Mouse (Mus musculus): ENCODE results near the gene Gja4. TPM values are rescaled to one million over a fixed set of nuclear protein-coding genes. Genes with fewer than 3 reads are reported as not detected.

Gja4 gene
- polyA plus RNA-seq, 1 experiment: 0.19 TPM

DNA sequence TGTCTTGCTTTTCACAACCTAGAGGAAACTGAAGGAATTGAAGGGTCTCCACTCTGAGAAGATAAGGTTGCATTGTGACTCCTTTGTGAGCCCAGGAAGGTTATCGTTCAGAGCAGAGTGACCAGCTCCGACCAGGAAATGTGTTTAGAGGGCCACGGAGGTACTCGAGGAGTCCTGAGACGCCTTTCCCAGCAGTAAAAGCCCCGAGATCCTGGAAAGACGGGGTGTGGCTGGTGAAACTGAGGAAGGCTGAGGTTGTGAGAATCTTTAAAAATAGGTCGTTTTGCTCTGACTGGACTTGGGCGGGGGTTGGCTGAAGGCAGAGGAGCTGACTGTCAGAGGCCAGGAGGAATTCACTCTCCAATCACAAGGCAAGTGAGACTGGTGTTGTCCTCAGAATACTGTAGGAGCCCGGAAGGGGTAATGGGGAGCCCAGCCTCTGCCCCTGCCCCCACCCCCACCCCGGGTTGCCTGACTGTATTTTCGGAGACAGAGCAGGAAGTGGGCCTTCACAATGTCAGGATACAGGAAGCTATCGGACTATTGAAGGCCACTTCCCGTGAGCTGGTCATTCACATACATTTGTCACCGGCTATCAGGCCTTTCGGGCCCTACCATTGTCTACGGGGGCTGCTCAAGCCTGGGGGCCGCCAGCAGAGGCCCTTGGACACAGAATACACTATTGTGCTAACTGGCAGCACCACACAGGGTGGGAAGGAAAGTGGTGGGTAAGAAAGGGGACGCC, 50.2 kb downstream of the Gja4 start:
- H3K79me2 ChIP-seq (ENCODE audit: control insufficient read depth, insufficient read depth): no peaks in the 10 kb centered on the region
- TF ChIP-seq USF1 (IDR thresholded peaks at IDR 0.05; ENCODE audit: low read depth) (no peak), MYOD1 (IDR thresholded peaks at IDR 0.05; ENCODE audit: control insufficient read depth in 1 of 3, insufficient read length in 2 of 3, low read depth in 2 of 3) (no peak), MYOG (IDR thresholded peaks at IDR 0.05; ENCODE audit: control insufficient read depth in 1 of 3, insufficient read depth in 1 of 3, insufficient read length in 2 of 3, low read depth in 2 of 3) (no peak), POLR2AphosphoS2 (IDR thresholded peaks at IDR 0.05; ENCODE audit: insufficient read length, low read depth) (no peak), TCF3 (IDR thresholded peaks at IDR 0.05; ENCODE audit: insufficient read length, low read depth) (no peak), REST (IDR thresholded peaks at IDR 0.05; ENCODE audit: insufficient read depth, insufficient read length) (no peak), TCF12 (IDR thresholded peaks at IDR 0.05; ENCODE audit: insufficient read depth, poor library complexity, severe bottlenecking) (no peak), POLR2A (IDR thresholded peaks at IDR 0.05; ENCODE audit: insufficient read length, low read depth) (no peak), SRF (IDR thresholded peaks at IDR 0.05; ENCODE audit: control insufficient read depth, insufficient read length, low read depth) (no peak), E2F4 (IDR thresholded peaks at IDR 0.05; ENCODE audit: insufficient read depth) (no peak), CEBPB (IDR thresholded peaks at IDR 0.05; ENCODE audit: insufficient read depth, poor library complexity, severe bottlenecking) (no peak), MAX (IDR thresholded peaks at IDR 0.05; ENCODE audit: low read depth) (no peak)
- no peaks in the 10 kb centered on the region for H3K36me3 ChIP-seq (ENCODE audit: control insufficient read depth, insufficient read depth)
- no peak overlapping the region for H3K4me2 ChIP-seq (ENCODE audit: low read depth)
- no peak overlapping the region for H3K4me3 ChIP-seq
- H3ac ChIP-seq (ENCODE audit: control insufficient read depth, insufficient read length): no peak overlapping the region
- H3K27me3 ChIP-seq (ENCODE audit: control insufficient read depth, insufficient read depth, insufficient read length): peaks cover 39% of the 10 kb centered on the region

DNA sequence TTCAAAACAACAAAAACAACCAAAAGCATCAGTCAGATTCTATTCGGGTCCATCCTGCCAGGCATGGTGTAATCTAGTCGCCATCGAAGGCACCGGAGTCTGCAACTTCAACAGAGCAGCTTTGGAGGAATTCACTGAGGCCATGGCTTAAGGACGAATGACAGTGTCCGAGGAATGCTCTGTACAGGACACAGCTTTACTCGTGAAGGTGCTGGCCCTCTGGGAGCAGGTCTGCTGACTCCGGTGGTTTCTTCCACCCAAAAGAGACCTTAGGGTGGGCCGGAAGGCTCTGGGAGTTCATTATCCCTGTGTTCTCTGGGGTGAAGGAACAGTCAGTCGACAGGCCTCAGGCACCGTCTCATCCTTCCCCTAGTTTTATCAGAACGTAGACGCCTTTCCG, 52.2 kb downstream of the Gja4 start:
- H3K4me2 ChIP-seq (ENCODE audit: low read depth): no peak overlapping the region
- no peak overlapping the region for H3ac ChIP-seq (ENCODE audit: control insufficient read depth, insufficient read length)
- H3K36me3 ChIP-seq (ENCODE audit: control insufficient read depth, insufficient read depth): no peaks in the 10 kb centered on the region
- H3K79me2 ChIP-seq (ENCODE audit: control insufficient read depth, insufficient read depth): no peaks in the 10 kb centered on the region
- H3K27me3 ChIP-seq (ENCODE audit: control insufficient read depth, insufficient read depth, insufficient read length): peaks cover 38% of the 10 kb centered on the region
- TF ChIP-seq USF1 (IDR thresholded peaks at IDR 0.05; ENCODE audit: low read depth): no peak
- TF ChIP-seq POLR2AphosphoS2 (IDR thresholded peaks at IDR 0.05; ENCODE audit: insufficient read length, low read depth): no peak
- no peak for TF ChIP-seq POLR2A (IDR thresholded peaks at IDR 0.05; ENCODE audit: insufficient read length, low read depth)
- no peak for TF ChIP-seq MYOG (IDR thresholded peaks at IDR 0.05; ENCODE audit: control insufficient read depth in 1 of 3, insufficient read depth in 1 of 3, insufficient read length in 2 of 3, low read depth in 2 of 3)
- TF ChIP-seq REST (IDR thresholded peaks at IDR 0.05; ENCODE audit: insufficient read depth, insufficient read length): no peak
- no peak for TF ChIP-seq MAX (IDR thresholded peaks at IDR 0.05; ENCODE audit: low read depth)
- no peak for TF ChIP-seq E2F4 (IDR thresholded peaks at IDR 0.05; ENCODE audit: insufficient read depth)
- no peak for TF ChIP-seq SRF (IDR thresholded peaks at IDR 0.05; ENCODE audit: control insufficient read depth, insufficient read length, low read depth)
- no peak for TF ChIP-seq MYOD1 (IDR thresholded peaks at IDR 0.05; ENCODE audit: control insufficient read depth in 1 of 3, insufficient read length in 2 of 3, low read depth in 2 of 3)
- TF ChIP-seq TCF3 (IDR thresholded peaks at IDR 0.05; ENCODE audit: insufficient read length, low read depth): no peak
- TF ChIP-seq CEBPB (IDR thresholded peaks at IDR 0.05; ENCODE audit: insufficient read depth, poor library complexity, severe bottlenecking): no peak
- no peak for TF ChIP-seq TCF12 (IDR thresholded peaks at IDR 0.05; ENCODE audit: insufficient read depth, poor library complexity, severe bottlenecking)
- H3K4me3 ChIP-seq: no peak overlapping the region

Other genes starting within 250 kb of the Gja4 start
- gene Zmym6, start 236.7 kb downstream of the Gja4 start, polyA plus RNA-seq (2012; fragmentation: generic; extraction: Trizol): not detected
- gene Tmem35b, start 190.3 kb downstream of the Gja4 start, polyA plus RNA-seq (2012; fragmentation: generic; extraction: Trizol): 0.14 TPM
- not detected for gene Dlgap3, start 144.8 kb downstream of the Gja4 start, polyA plus RNA-seq (2012; fragmentation: generic; extraction: Trizol)
- 64.4 TPM for gene Smim12, start 70.3 kb downstream of the Gja4 start, polyA plus RNA-seq (2012; fragmentation: generic; extraction: Trizol)
- 0.61 TPM for gene Gjb3, start 16.8 kb upstream of the Gja4 start, polyA plus RNA-seq (2012; fragmentation: generic; extraction: Trizol)
- gene Gjb4, start 40.0 kb upstream of the Gja4 start, polyA plus RNA-seq (2012; fragmentation: generic; extraction: Trizol): 3.0 TPM
- gene Gjb5, start 44.1 kb upstream of the Gja4 start, polyA plus RNA-seq (2012; fragmentation: generic; extraction: Trizol): 0.17 TPM

Measured in myocyte (in vitro differentiated cells).